Mouse (Mus musculus) layer of hippocampus, adult 9-11 months (tissue): ENCODE data around the gene Rbfox1.

Source experiments
- DNase-seq: peaks from one replicate; pipeline ENCODE4 v3.0.0; 2022

Rbfox1 gene

GRCm38 (mm10) chr16:6733427-6733826 is 848.3 kb downstream of the Rbfox1 start:
- DNase-seq, result no peak

- DNase-seq, result peak; percentile 62
Measured at GRCm38 (mm10) chr16:6736566-6736965, 851.4 kb downstream of the Rbfox1 start.

GRCm38 (mm10) chr16:6736998-6737397 is 851.8 kb downstream of the Rbfox1 start:
- DNase-seq, result no peak

GRCm38 (mm10) chr16:6746116-6746515 is 861.0 kb downstream of the Rbfox1 start:
- DNase-seq, result peak; percentile 16

GRCm38 (mm10) chr16:6750491-6750890 is 865.3 kb downstream of the Rbfox1 start:
- DNase-seq, result peak; percentile 24

GRCm38 (mm10) chr16:6754847-6755246 is 869.7 kb downstream of the Rbfox1 start:
- peak; percentile 54 for DNase-seq

- peak; percentile 9 for DNase-seq
Measured at GRCm38 (mm10) chr16:6769495-6770237, 884.5 kb downstream of the Rbfox1 start.

GRCm38 (mm10) chr16:6777506-6778185 is 892.5 kb downstream of the Rbfox1 start:
- DNase-seq, result no peak

- peak; percentile 14 for DNase-seq
Measured at GRCm38 (mm10) chr16:6784144-6784543, 899.0 kb downstream of the Rbfox1 start.

- no peak for DNase-seq
Measured at GRCm38 (mm10) chr16:6785026-6785425, 899.9 kb downstream of the Rbfox1 start.

- DNase-seq, result no peak
Measured at GRCm38 (mm10) chr16:6791218-6791617, 906.1 kb downstream of the Rbfox1 start.

- DNase-seq, result peak; percentile 62
Measured at GRCm38 (mm10) chr16:6791655-6792054, 906.5 kb downstream of the Rbfox1 start.

- no peak for DNase-seq
Measured at GRCm38 (mm10) chr16:6806246-6806645, 921.1 kb downstream of the Rbfox1 start.

- DNase-seq, result no peak
Measured at GRCm38 (mm10) chr16:6807835-6808234, 922.7 kb downstream of the Rbfox1 start.

- no peak for DNase-seq
Measured at GRCm38 (mm10) chr16:6813871-6814270, 928.7 kb downstream of the Rbfox1 start.

GRCm38 (mm10) chr16:6821741-6822140 is 936.6 kb downstream of the Rbfox1 start:
- no peak for DNase-seq

- no peak for DNase-seq
Measured at GRCm38 (mm10) chr16:6829892-6830524, 944.9 kb downstream of the Rbfox1 start.

- DNase-seq, result peak; percentile 47
Measured at GRCm38 (mm10) chr16:6833486-6833885, 948.3 kb downstream of the Rbfox1 start.

- no peak for DNase-seq
Measured at GRCm38 (mm10) chr16:6835051-6835450, 949.9 kb downstream of the Rbfox1 start.

GRCm38 (mm10) chr16:6839299-6839995 is 954.3 kb downstream of the Rbfox1 start:
- DNase-seq, result peak; percentile 78

- no peak for DNase-seq
Measured at GRCm38 (mm10) chr16:6840007-6840406, 954.9 kb downstream of the Rbfox1 start.

GRCm38 (mm10) chr16:6840461-6840860 is 955.3 kb downstream of the Rbfox1 start:
- DNase-seq, result no peak
